Comparison of ENCODE assay signal across 10 mouse cellular contexts in the genomic region with DNA sequence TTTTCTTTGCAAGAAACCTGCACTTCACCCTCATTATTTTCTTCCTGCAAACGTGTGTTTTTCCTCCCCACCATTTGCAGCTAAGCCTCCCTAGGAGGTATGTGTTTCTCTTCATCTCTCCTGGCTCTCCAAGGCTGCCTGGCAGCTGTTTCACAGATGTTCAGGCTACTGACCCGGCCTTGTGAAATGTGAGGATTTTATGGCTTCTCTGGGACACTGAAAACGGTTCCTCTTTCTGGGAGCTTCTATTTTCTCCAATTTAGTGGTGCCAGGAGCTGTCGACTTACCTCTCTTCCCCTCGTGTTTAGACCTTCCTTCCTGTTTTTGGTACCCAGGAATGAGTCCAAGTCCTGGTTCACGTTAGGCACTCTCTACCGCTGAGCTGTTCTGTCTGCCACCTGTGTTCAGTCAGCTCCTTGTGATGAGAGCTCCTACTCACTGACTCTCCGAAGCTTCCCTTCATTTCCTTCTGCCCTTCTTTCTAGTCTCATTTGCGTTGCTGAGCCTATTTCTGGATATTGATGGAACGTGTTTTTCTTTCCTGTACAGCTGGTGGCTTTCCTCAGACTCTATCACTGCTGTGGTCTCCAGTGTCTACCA.
A peak's percentile ranks its signal among the peaks of the same experiment; 100 is the strongest.
DNase-seq lines count a peak whose midpoint lies in the region; ATAC-seq lines count a peak whose summit lies in the region.
"Had no signal": no experiment of that assay in that cellular context is flagged by ENCODE, and none has a peak within 500 bp of the region (broad histone marks: within the 10 kb centered on the region; RNA-seq: fewer than 3 reads in every experiment).

No protein-coding gene starts in this region.

- H3K4me2 ChIP-seq in kidney, embryonic 14.5 days (replicated peaks; ENCODE audit: low read depth, low read length): no peak overlapping the region
- H3K4me2 ChIP-seq in embryonic facial prominence, embryonic 11.5 days (ENCODE audit: low read depth, low read length): no peak overlapping the region
- H3K4me2 ChIP-seq in heart, embryonic 12.5 days: peak overlapping the region; percentile 48
- peak overlapping the region; percentile 30 for H3K4me2 ChIP-seq in limb, embryonic 13.5 days (replicated peaks)
- H3K4me2 ChIP-seq: neural tube, embryonic 12.5 days had no signal

- H3K4me3 ChIP-seq in kidney, embryonic 14.5 days (ENCODE audit: low read length): no peak overlapping the region
- H3K4me3 ChIP-seq in embryonic facial prominence, embryonic 11.5 days (ENCODE audit: low read depth, low read length): no peak overlapping the region
- H3K4me3 ChIP-seq in heart, embryonic 12.5 days: no peak overlapping the region
- no peak overlapping the region for H3K4me3 ChIP-seq in limb, embryonic 13.5 days
- H3K4me3 ChIP-seq: neural tube, embryonic 12.5 days had no signal

- H3K9ac ChIP-seq in kidney, embryonic 14.5 days (ENCODE audit: low read depth, low read length): no peak overlapping the region
- H3K9ac ChIP-seq in embryonic facial prominence, embryonic 11.5 days (replicated peaks; ENCODE audit: low read length): no peak overlapping the region
- H3K9ac ChIP-seq in heart, embryonic 12.5 days: no peak overlapping the region
- no peak overlapping the region for H3K9ac ChIP-seq in limb, embryonic 13.5 days
- H3K9ac ChIP-seq: neural tube, embryonic 12.5 days had no signal

- no peak for ATAC-seq in kidney, embryonic 14.5 days (ENCODE audit: low FRiP score, low TSS enrichment)
- no peak for ATAC-seq in embryonic facial prominence, embryonic 11.5 days (replicated peaks; ENCODE audit: insufficient number of reproducible peaks, low FRiP score, low TSS enrichment, low read depth)
- ATAC-seq in heart, embryonic 12.5 days (ENCODE audit: insufficient number of reproducible peaks, low FRiP score): no peak
- peak; percentile 92 for ATAC-seq in limb, embryonic 13.5 days (ENCODE audit: low FRiP score, low read depth)
- ATAC-seq in cerebellum, adult (ENCODE audit: insufficient number of reproducible peaks, low FRiP score, low TSS enrichment): no peak
- ATAC-seq: lung, postnatal 0 days had no signal

- H3K36me3 ChIP-seq in kidney, embryonic 14.5 days (ENCODE audit: control insufficient read depth, insufficient read depth, low read length): no peaks in the 10 kb centered on the region
- no peaks in the 10 kb centered on the region for H3K36me3 ChIP-seq in embryonic facial prominence, embryonic 11.5 days (replicated peaks; ENCODE audit: control insufficient read depth, insufficient read depth, low read depth, low read length)
- H3K36me3 ChIP-seq in heart, embryonic 12.5 days: no peaks in the 10 kb centered on the region
- H3K36me3 ChIP-seq in limb, embryonic 13.5 days: no peaks in the 10 kb centered on the region
- H3K36me3 ChIP-seq: G1E; neural tube, embryonic 12.5 days had no signal

- H3K27ac ChIP-seq in kidney, embryonic 14.5 days (ENCODE audit: low read depth, low read length): no peak overlapping the region
- peak overlapping the region; percentile 35; the same call in 1 of the 2 replicates for H3K27ac ChIP-seq in embryonic facial prominence, embryonic 11.5 days (replicated peaks; ENCODE audit: low read depth, low read length)
- no peak overlapping the region for H3K27ac ChIP-seq in heart, embryonic 12.5 days (ENCODE audit: poor library complexity, severe bottlenecking)
- H3K27ac ChIP-seq in limb, embryonic 13.5 days: peak overlapping the region; percentile 74; the same call in 1 of the 2 replicates
- H3K27ac ChIP-seq: neural tube, embryonic 12.5 days had no signal

- no peaks in the 10 kb centered on the region for H3K27me3 ChIP-seq in kidney, embryonic 14.5 days (ENCODE audit: control insufficient read depth, insufficient read depth, low read length)
- no peaks in the 10 kb centered on the region for H3K27me3 ChIP-seq in embryonic facial prominence, embryonic 11.5 days (ENCODE audit: control insufficient read depth, insufficient read depth, low read length)
- H3K27me3 ChIP-seq in heart, embryonic 12.5 days (replicated peaks): 0 out of 2 replicates have a peak, but pooled peaks cover 4% of the 10 kb centered on the region
- H3K27me3 ChIP-seq in limb, embryonic 13.5 days: peaks cover 24% of the 10 kb centered on the region
- H3K27me3 ChIP-seq: neural tube, embryonic 12.5 days had no signal

- 9% methylated on average over 10 of the region's 10 CpGs for WGBS in kidney, embryonic 14.5 days
- 23% methylated on average over 10 of the region's 10 CpGs for WGBS in embryonic facial prominence, embryonic 11.5 days
- 18% methylated on average over 10 of the region's 10 CpGs for WGBS in heart, embryonic 12.5 days
- 2% methylated on average over 10 of the region's 10 CpGs for WGBS in limb, embryonic 13.5 days

- DNase-seq in kidney, postnatal 4 days: peak; percentile 18 to 25
- DNase-seq in embryonic facial prominence, embryonic 11.5 days (ENCODE audit: low spot score): peak; percentile 65
- no peak for DNase-seq in adrenal gland, postnatal 25 days

- H3K9me3 ChIP-seq in kidney, embryonic 14.5 days (ENCODE audit: control insufficient read depth, low read length): no peaks in the 10 kb centered on the region
- no peaks in the 10 kb centered on the region for H3K9me3 ChIP-seq in embryonic facial prominence, embryonic 11.5 days (replicated peaks; ENCODE audit: control insufficient read depth, low read length)
- no peaks in the 10 kb centered on the region for H3K9me3 ChIP-seq in heart, embryonic 12.5 days (replicated peaks)
- H3K9me3 ChIP-seq in limb, embryonic 13.5 days: no peaks in the 10 kb centered on the region
- H3K9me3 ChIP-seq: neural tube, embryonic 12.5 days had no signal

- peaks cover 7% of the 10 kb centered on the region; the same call in 1 of the 2 replicates for H3K4me1 ChIP-seq in kidney, embryonic 14.5 days (ENCODE audit: control insufficient read depth, insufficient read depth, low read length)
- H3K4me1 ChIP-seq in embryonic facial prominence, embryonic 11.5 days (ENCODE audit: control insufficient read depth, insufficient read depth, low read length): no peaks in the 10 kb centered on the region; the same call in 1 of the 2 replicates
- H3K4me1 ChIP-seq in heart, embryonic 12.5 days (replicated peaks): peaks cover 31% of the 10 kb centered on the region
- peaks cover 55% of the 10 kb centered on the region for H3K4me1 ChIP-seq in limb, embryonic 13.5 days
- H3K4me1 ChIP-seq: neural tube, embryonic 12.5 days had no signal

Comparison
In these comparisons a context has a peak if more than half of its experiments do, and no peak if none do; other contexts are left out.
1. H3K27ac ChIP-seq: peak in embryonic facial prominence, embryonic 11.5 days (single experiment) and limb, embryonic 13.5 days (single experiment); none in kidney, embryonic 14.5 days (single experiment) and heart, embryonic 12.5 days (single experiment).
2. H3K4me2 ChIP-seq: peak in heart, embryonic 12.5 days (single experiment) and limb, embryonic 13.5 days (single experiment); none in kidney, embryonic 14.5 days (single experiment) and embryonic facial prominence, embryonic 11.5 days (single experiment).